Mouse (Mus musculus): Measurements from ENCODE around the gene Fam19a4. TPM values are rescaled to one million over a fixed set of nuclear protein-coding genes. Genes with fewer than 3 reads are reported as not detected.

Fam19a4 gene
- polyA plus RNA-seq (2015; fragmentation: Nextera tagmentation; extraction: Ambion mirVana): 0.08 and 0.23 TPM in 2 replicates

DNA sequence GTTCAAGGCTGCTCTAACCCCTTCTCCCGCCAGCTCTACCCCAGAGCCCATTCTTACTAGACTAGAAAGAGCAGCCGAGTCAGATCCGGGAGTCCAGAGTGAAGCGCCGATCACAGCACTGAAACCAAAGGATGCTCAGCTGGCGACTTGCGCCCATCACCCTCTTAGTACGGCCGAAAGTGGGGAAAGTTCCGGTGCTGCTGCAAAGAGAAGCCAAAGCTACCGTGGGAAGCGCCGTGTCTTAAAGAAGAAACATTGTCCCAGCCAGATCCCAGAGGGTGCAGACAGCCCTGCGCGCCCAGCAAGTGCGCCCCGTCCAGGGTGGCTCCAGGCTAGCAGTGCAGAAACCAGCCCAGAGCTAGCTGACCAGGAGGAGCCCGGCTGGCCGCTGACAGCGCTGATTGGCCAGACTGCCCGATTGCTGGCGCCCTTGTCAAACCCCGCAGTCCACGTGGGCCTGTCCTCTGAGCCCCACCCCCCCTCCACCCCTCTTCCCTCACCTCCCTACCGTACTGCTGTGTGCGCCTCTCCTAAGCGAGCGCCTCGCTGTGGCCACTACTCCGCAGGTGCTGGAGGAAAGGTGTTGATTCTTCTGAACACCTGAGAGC is at the start of gene Fam19a4:
Fam19a4 (minus strand) TSS at position 340 of the 608 bp plus-strand sequence.
- 0 out of 2 replicates have a peak within 1 kb of the TSS, but pooled peaks have one; percentile 13 for H3K9ac ChIP-seq (ENCODE audit: low read depth, low read length)
- under 1% methylated on average over 29 of the region's 30 CpGs for WGBS
- ATAC-seq (replicated peaks; ENCODE audit: low FRiP score, low read depth) (peak; percentile 83), DNase-seq (ENCODE audit: low spot score) (peak; percentile 36)
- no peaks in the 10 kb centered on the region for H3K36me3 ChIP-seq (ENCODE audit: insufficient read depth, low read length)
- peak; percentile 21; the same call in 1 of the 2 replicates for TF ChIP-seq CTCF (IDR thresholded peaks at IDR 0.05; ENCODE audit: low read depth)
- no peaks in the 10 kb centered on the region for H3K9me3 ChIP-seq (replicated peaks; ENCODE audit: low read length)
- peak within 1 kb of the TSS; percentile 33 for H3K4me3 ChIP-seq (replicated peaks; ENCODE audit: low read depth, low read length)
- peaks cover 12% of the 10 kb centered on the region; the same call in 1 of the 2 replicates for H3K27me3 ChIP-seq (ENCODE audit: insufficient read depth, low read length)
- peak within 1 kb of the TSS; percentile 74 for H3K4me2 ChIP-seq (ENCODE audit: low read length)
- no peak within 1 kb of the TSS for H3K27ac ChIP-seq
- peaks cover 6% of the 10 kb centered on the region; the same call in 1 of the 2 replicates for H3K4me1 ChIP-seq (replicated peaks; ENCODE audit: insufficient read depth, low read length)

DNA sequence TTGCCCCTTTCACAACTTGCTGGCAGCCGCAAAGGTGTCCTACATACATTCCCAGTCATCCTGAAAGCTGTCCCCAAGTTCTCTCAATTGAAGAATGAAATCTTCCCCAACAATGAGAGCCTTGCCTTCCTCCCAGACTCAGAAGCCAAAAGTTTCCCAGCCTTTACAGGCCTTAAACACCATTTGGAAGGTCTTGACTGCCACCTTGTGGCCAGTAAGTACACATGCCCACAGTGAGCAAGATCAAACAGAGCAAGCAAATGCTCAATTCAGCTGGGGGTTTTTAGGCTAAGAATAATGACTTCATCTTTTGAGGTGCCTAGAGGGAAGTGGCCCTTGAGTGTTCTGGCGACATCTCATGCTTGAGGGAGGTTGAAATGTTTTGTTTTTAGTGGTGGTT is 46.6 kb upstream of the Fam19a4 start:
- Histone ChIP-seq H3K27ac (no peak overlapping the region), H3K27me3 (ENCODE audit: insufficient read depth, low read length) (no peaks in the 10 kb centered on the region), H3K4me1 (replicated peaks; ENCODE audit: insufficient read depth, low read length) (0 out of 2 replicates have a peak, but pooled peaks cover 5% of the 10 kb centered on the region), H3K9me3 (replicated peaks; ENCODE audit: low read length) (no peaks in the 10 kb centered on the region), H3K4me3 (replicated peaks; ENCODE audit: low read depth, low read length) (no peak overlapping the region), H3K4me2 (ENCODE audit: low read length) (no peak overlapping the region), H3K36me3 (ENCODE audit: insufficient read depth, low read length) (0 out of 2 replicates have a peak, but pooled peaks cover 4% of the 10 kb centered on the region), H3K9ac (ENCODE audit: low read depth, low read length) (no peak overlapping the region)
- peak; percentile 92 for DNase-seq (ENCODE audit: low spot score)
- WGBS: 11% methylated on average over 2 of the region's 2 CpGs
- peak; percentile 95 for TF ChIP-seq CTCF (IDR thresholded peaks at IDR 0.05; ENCODE audit: low read depth)
- 0 out of 2 replicates have a peak, but pooled peaks have one; percentile 55 for ATAC-seq (replicated peaks; ENCODE audit: low FRiP score, low read depth)

DNA sequence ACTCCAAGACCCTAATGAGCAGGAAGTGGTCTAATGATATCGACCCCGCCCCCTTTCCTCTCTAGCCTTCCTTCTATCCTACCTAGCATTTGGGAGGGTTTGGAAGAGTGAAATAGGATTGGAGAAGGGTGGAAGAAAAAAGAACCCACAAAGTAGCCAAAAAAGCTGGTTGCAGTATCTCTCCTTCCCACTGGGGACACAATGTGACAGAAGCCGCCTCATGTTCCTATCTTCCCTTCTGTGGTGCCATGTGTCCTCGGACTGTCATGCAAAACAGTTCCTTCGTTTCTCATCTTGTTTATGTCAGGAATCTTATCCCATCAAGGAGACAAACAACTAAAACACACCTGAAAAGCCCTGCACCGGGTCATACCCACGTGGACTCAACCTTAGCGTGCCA is 45.9 kb upstream of the Fam19a4 start:
- Histone ChIP-seq H3K4me2 (ENCODE audit: low read length) (no peak overlapping the region), H3K9ac (ENCODE audit: low read depth, low read length) (no peak overlapping the region), H3K4me3 (replicated peaks; ENCODE audit: low read depth, low read length) (no peak overlapping the region), H3K36me3 (ENCODE audit: insufficient read depth, low read length) (no peaks in the 10 kb centered on the region), H3K27me3 (ENCODE audit: insufficient read depth, low read length) (no peaks in the 10 kb centered on the region), H3K9me3 (replicated peaks; ENCODE audit: low read length) (no peaks in the 10 kb centered on the region), H3K4me1 (replicated peaks; ENCODE audit: insufficient read depth, low read length) (0 out of 2 replicates have a peak, but pooled peaks cover 5% of the 10 kb centered on the region), H3K27ac (no peak overlapping the region)
- DNase-seq (ENCODE audit: low spot score) (no peak), ATAC-seq (replicated peaks; ENCODE audit: low FRiP score, low read depth) (no peak)
- 0 out of 2 replicates have a peak, but pooled peaks have one; percentile 7 for TF ChIP-seq CTCF (IDR thresholded peaks at IDR 0.05; ENCODE audit: low read depth)
- WGBS: 79% methylated on average over 8 of the region's 8 CpGs

DNA sequence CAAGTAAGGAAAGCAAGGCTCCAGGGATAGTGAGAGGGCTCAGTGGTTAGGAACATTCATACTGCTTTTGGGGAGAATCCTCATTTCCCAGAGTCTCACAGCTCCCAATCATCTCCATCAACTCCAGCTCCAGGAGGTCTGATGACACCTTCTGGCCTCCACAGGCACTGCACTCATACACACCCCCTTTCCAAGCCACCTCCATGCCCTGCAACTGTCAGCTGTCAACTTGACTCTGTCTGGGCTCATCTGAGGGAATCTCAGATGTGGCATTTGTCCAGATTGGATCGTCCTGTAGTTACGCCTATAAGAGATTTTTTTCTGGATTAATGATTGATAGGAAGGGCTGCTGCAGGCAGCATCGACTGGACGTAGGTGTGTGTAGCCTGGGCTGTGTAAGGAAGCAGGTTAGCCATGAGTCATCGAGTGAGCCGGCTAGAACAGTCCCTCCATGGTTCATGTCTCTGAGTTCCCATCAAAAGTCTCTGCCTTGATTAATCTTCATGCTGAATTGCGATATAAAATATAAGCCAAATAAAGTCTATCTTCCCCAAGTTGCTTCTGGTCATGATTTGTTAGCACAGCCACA is 44.1 kb upstream of the Fam19a4 start:
- Histone ChIP-seq H3K9me3 (replicated peaks; ENCODE audit: low read length) (no peaks in the 10 kb centered on the region), H3K27me3 (ENCODE audit: insufficient read depth, low read length) (no peaks in the 10 kb centered on the region), H3K4me3 (replicated peaks; ENCODE audit: low read depth, low read length) (no peak overlapping the region), H3K27ac (no peak overlapping the region), H3K4me1 (replicated peaks; ENCODE audit: insufficient read depth, low read length) (0 out of 2 replicates have a peak, but pooled peaks cover 5% of the 10 kb centered on the region), H3K4me2 (ENCODE audit: low read length) (no peak overlapping the region), H3K36me3 (ENCODE audit: insufficient read depth, low read length) (no peaks in the 10 kb centered on the region), H3K9ac (ENCODE audit: low read depth, low read length) (no peak overlapping the region)
- DNase-seq (ENCODE audit: low spot score): no peak
- ATAC-seq (replicated peaks; ENCODE audit: low FRiP score, low read depth): peak; percentile 84
- 57% methylated on average over 7 of the region's 7 CpGs for WGBS
- peak; percentile 65 for TF ChIP-seq CTCF (IDR thresholded peaks at IDR 0.05; ENCODE audit: low read depth)

DNA sequence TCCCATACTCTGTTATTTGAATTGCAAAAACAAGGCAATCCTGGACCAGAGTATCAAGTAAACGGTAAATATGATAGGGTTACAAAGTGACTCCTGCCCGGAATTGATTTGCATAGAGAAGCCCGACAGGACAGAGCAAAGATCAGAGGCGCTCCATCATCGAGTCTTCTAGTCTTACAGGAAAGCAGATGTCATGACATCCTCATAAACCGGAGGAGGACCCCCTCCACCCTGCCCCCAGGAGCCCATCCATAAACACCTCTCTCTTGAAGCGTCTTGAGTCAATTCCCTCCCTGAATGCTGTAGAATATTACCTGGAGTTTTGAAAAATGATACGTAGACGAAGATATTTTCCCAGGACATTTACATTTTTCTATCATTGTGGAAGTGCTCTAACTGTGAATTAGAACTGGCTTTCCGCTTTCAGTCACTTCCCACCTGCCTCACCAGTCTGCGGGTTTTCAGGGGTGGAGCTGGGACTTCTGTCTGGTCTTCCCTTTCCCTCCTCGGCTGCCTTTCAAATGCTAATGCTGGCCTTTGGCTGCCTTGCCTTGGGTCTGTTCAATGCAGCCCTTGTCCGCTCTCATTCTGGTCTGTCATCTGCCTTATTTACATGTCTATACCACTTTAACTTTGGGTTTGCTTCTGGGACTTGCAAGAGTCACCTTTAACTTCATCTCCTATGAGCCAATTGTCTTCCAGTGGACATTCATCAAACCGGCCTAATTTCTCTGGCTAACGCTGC is 41.9 kb upstream of the Fam19a4 start:
- peak overlapping the region; percentile 14; the same call in 1 of the 2 replicates for H3K4me2 ChIP-seq (ENCODE audit: low read length)
- WGBS: 11% methylated on average over 15 of the region's 15 CpGs
- H3K9me3 ChIP-seq (replicated peaks; ENCODE audit: low read length): no peaks in the 10 kb centered on the region
- ATAC-seq (replicated peaks; ENCODE audit: low FRiP score, low read depth) (no peak), DNase-seq (ENCODE audit: low spot score) (no peak)
- TF ChIP-seq CTCF (IDR thresholded peaks at IDR 0.05; ENCODE audit: low read depth): no peak
- H3K9ac ChIP-seq (ENCODE audit: low read depth, low read length): no peak overlapping the region
- no peak overlapping the region for H3K4me3 ChIP-seq (replicated peaks; ENCODE audit: low read depth, low read length)
- no peaks in the 10 kb centered on the region for H3K36me3 ChIP-seq (ENCODE audit: insufficient read depth, low read length)
- H3K4me1 ChIP-seq (replicated peaks; ENCODE audit: insufficient read depth, low read length): 0 out of 2 replicates have a peak, but pooled peaks cover 5% of the 10 kb centered on the region
- H3K27ac ChIP-seq: no peak overlapping the region
- no peaks in the 10 kb centered on the region for H3K27me3 ChIP-seq (ENCODE audit: insufficient read depth, low read length)
